Mouse (Mus musculus) embryonic facial prominence, embryonic 11.5 days (tissue): ENCODE results near the gene Immp2l. TPM values are rescaled to one million over a fixed set of nuclear protein-coding genes. Genes with fewer than 3 reads are reported as not detected.

ENCODE experiments used
- ATAC-seq: fragments of 200-750 bp; cut with Nextera tagmentation; replicated peaks from 2 replicates; pipeline ENCODE4 v1.8.0; 2017; ENCODE audit warnings: low read depth; ENCODE audit not compliant: insufficient number of reproducible peaks, low FRiP score, low TSS enrichment
- DNase-seq: peaks from one replicate; pipeline ENCODE4 v3.0.0-alpha.2; 2015; ENCODE audit warnings: low spot score
- H3K27ac ChIP-seq: fragments of 300-500 bp; sonication (generic); replicated peaks from 2 replicates; pipeline ENCODE4 v1.5.1; 2014; ENCODE audit warnings: mild to moderate bottlenecking, low read depth, low read length, control low read depth
- H3K27me3 ChIP-seq: fragments of 300-500 bp; sonication (generic); 2 replicates; pipeline ENCODE4 v1.6.1; 2014; ENCODE audit warnings: mild to moderate bottlenecking, low read length, moderate library complexity, mixed read lengths; ENCODE audit not compliant: control insufficient read depth, insufficient read depth
- H3K36me3 ChIP-seq: fragments of 300-500 bp; sonication (generic); replicated peaks from 2 replicates; pipeline ENCODE4 v1.6.1; 2014; ENCODE audit warnings: low read depth, mild to moderate bottlenecking, low read length, moderate library complexity, mixed read lengths; ENCODE audit not compliant: control insufficient read depth, insufficient read depth
- H3K4me1 ChIP-seq: fragments of 300-500 bp; sonication (generic); 2 replicates; pipeline ENCODE4 v1.6.1; 2014; ENCODE audit warnings: low read length, mixed read lengths; ENCODE audit not compliant: control insufficient read depth, insufficient read depth
- H3K4me2 ChIP-seq: fragments of 300-500 bp; sonication (generic); 2 replicates; pipeline ENCODE4 v1.6.1; 2014; ENCODE audit warnings: low read depth, mild to moderate bottlenecking, control low read depth, low read length, moderate library complexity
- H3K4me3 ChIP-seq: fragments of 300-500 bp; sonication (generic); 2 replicates; pipeline ENCODE4 v1.5.1; 2014; ENCODE audit warnings: low read depth, low read length, control low read depth
- H3K9ac ChIP-seq: fragments of 300-500 bp; sonication (generic); replicated peaks from 2 replicates; pipeline ENCODE4 v1.6.1; 2014; ENCODE audit warnings: mild to moderate bottlenecking, control low read depth, low read length
- H3K9me3 ChIP-seq: fragments of 300-500 bp; sonication (generic); replicated peaks from 2 replicates; pipeline ENCODE4 v1.6.1; 2016; ENCODE audit warnings: mild to moderate bottlenecking, low read length, inconsistent platforms, mixed read lengths; ENCODE audit not compliant: control insufficient read depth
- WGBS: fragments of 180-500 bp; shearing (Covaris S2); extraction: QIAGEN DNeasy Blood & Tissue Kit; methylation state at CpG from one replicate; pipeline ENCODE4 v1.1.7; 2014; 5-methylcytosine and 5-hydroxymethylcytosine counted together
- polyA plus RNA-seq: library from polyadenylated mRNA; unstranded; fragments of >200 nt; fragmentation: Nextera tagmentation; extraction: Ambion mirVana; gene quantifications from 2 replicates; pipeline ENCODE4 v1.2.1, GENCODE M21; 2014

Immp2l gene
- polyA plus RNA-seq, 1 experiment from 2014 or later = 10.4 TPM

DNA sequence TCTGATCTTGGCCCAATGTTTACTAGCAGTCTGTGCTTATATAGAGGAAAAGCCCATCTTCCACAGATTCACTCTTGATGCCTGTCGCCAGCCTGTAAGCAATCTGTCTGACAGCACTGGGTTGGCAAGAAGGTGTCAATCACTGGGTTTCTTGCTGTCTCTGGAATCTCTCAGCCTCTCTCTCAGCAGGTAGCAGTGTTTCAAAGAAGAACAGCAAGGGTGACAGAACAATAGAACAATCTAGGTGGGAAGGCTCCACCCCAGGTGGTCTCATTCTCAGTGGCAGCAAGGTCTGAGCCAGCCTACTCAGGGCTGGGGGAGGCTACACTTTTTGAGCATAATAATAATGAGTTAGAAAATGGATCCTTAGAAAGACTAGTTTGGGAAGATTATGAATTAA lies 693.1 kb downstream of the Immp2l start:
- Histone ChIP-seq H3K36me3 (no peaks in the 10 kb centered on the region), H3K4me2 (no peak overlapping the region), H3K9ac (no peak overlapping the region), H3K4me3 (no peak overlapping the region), H3K27ac (no peak overlapping the region), H3K4me1 (no peaks in the 10 kb centered on the region), H3K27me3 (no peaks in the 10 kb centered on the region), H3K9me3 (no peaks in the 10 kb centered on the region)
- 33% methylated on average over 1 of the region's 1 CpGs for WGBS
- ATAC-seq = no peak
- no peak for DNase-seq

DNA sequence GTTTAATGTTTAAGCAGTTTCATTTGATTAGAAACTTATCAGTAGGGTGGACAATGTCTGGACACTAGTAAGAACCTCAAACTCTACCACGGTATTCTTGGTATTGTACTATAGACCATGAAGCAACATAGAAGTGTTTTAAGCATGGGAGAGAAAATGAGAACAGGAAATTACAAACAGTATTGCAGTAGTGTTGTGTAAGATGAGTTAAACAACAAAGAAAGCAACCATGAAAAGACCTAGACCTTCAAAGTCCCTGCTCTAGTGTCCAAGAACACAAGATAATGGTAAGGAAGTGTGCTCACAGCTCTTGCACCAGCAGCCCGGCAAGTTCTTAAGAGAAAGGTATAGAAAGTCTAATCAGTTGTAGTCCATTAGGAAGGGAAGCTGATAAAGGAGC lies 700.7 kb downstream of the Immp2l start:
- no peaks in the 10 kb centered on the region for H3K9me3 ChIP-seq
- DNase-seq = no peak
- no peak overlapping the region for H3K4me2 ChIP-seq
- H3K27ac ChIP-seq = no peak overlapping the region
- H3K4me1 ChIP-seq = no peaks in the 10 kb centered on the region
- H3K36me3 ChIP-seq = no peaks in the 10 kb centered on the region
- WGBS = 90% methylated on average over 2 of the region's 2 CpGs
- ATAC-seq = no peak
- H3K27me3 ChIP-seq = no peaks in the 10 kb centered on the region
- H3K9ac ChIP-seq = no peak overlapping the region
- no peak overlapping the region for H3K4me3 ChIP-seq

DNA sequence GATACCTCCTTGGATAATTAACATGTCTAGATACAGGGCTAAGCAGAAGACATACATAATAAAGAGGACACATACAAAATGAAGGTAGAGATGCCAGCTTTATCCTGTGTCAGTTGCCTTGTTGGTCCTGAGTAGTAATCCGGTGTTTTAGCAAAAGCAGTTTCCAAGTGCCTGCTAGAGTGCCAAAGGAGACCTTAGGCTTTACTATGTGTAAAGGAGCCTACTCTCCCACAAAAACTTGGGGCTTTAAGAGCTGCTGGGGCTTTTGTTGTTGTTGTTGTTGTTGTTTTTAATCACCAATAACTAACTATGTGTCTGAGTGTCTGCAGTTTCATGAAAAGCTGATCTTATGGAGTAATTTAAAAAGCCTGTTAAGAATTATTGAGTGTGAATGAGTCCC lies 702.8 kb downstream of the Immp2l start:
- Histone ChIP-seq H3K27me3 (no peaks in the 10 kb centered on the region), H3K27ac (no peak overlapping the region), H3K4me3 (no peak overlapping the region), H3K36me3 (no peaks in the 10 kb centered on the region), H3K9ac (no peak overlapping the region), H3K4me1 (no peaks in the 10 kb centered on the region), H3K9me3 (no peaks in the 10 kb centered on the region), H3K4me2 (no peak overlapping the region)
- ATAC-seq (no peak), DNase-seq (no peak)
- 80% methylated on average over 1 of the region's 1 CpGs for WGBS

DNA sequence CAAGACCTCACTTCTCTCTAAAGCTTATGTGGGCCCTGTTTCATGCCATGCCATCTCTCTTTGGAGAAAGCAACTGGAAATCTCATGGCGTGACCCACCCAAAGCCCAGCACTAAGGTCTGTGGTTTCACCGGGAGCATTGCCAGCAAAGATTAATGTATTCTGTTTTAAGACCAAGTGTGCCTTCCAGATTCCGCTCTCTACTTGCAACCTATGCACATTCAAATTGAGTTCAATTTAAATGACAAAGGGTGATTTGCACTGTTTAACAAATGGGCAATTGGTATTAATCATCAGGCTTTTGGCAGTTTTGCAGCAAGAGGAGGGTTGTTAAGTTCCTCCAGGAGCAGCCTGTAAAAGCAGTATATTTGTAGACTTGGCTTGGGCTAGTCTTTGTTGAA lies 703.3 kb downstream of the Immp2l start:
- Histone ChIP-seq H3K9ac (no peak overlapping the region), H3K4me1 (no peaks in the 10 kb centered on the region), H3K27me3 (no peaks in the 10 kb centered on the region), H3K36me3 (no peaks in the 10 kb centered on the region), H3K9me3 (no peaks in the 10 kb centered on the region), H3K27ac (no peak overlapping the region), H3K4me3 (no peak overlapping the region), H3K4me2 (no peak overlapping the region)
- WGBS = 64% methylated on average over 3 of the region's 3 CpGs
- ATAC-seq (no peak), DNase-seq (no peak)

DNA sequence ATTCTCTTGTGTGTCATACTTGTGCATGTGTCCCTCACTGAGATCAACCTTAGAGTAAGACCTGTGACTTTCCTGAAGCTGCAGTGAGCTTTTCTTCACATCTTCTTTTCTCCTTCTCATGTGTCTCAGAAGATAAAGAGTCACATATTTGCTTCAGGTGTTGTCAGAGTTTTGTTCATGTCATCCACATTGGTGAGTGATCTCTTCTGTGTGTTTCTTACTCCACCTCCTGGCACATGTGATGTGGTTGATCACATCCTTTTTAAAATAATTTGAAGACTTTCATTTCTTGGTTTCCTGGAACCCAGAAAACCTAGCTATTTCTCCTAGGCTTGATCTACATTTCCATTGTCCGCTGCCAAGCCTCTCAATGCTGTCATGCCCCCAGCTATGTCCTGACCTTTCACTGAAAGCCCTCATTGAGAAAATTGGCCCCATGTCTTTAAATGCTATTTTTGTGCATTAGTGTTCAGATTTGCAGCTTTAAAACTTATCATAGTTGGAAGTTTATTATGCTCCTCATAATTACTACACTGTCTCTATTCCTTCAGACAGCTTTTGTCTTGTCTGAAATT lies 704.0 kb downstream of the Immp2l start:
- H3K27ac ChIP-seq = no peak overlapping the region
- H3K9me3 ChIP-seq = no peaks in the 10 kb centered on the region
- 59% methylated on average over 1 of the region's 1 CpGs for WGBS
- no peak overlapping the region for H3K4me3 ChIP-seq
- ATAC-seq (no peak), DNase-seq (no peak)
- H3K27me3 ChIP-seq = no peaks in the 10 kb centered on the region
- no peak overlapping the region for H3K9ac ChIP-seq
- no peaks in the 10 kb centered on the region for H3K36me3 ChIP-seq
- H3K4me1 ChIP-seq = no peaks in the 10 kb centered on the region
- no peak overlapping the region for H3K4me2 ChIP-seq

DNA sequence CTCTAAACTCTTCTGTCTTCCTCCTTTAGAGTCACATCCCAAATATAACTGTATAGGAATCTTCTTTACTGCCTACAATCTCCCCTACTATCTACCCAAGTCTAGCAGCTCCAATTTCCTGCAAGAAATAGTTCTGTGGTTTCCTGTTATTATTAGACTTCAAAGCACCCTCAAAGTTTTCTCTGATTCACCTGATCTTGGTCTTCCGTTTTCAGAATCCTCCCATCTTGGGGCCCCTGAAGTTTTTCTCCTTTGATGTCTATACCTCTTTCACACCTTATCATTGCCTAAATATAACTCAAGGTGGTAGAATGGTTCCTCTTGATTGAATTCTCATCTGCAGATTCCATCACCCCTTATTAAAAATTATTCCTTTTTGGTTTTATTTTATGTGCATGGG lies 704.6 kb downstream of the Immp2l start:
- Histone ChIP-seq H3K9ac (no peak overlapping the region), H3K36me3 (no peaks in the 10 kb centered on the region), H3K27me3 (no peaks in the 10 kb centered on the region), H3K4me3 (no peak overlapping the region), H3K9me3 (no peaks in the 10 kb centered on the region), H3K4me1 (no peaks in the 10 kb centered on the region), H3K27ac (no peak overlapping the region), H3K4me2 (no peak overlapping the region)
- ATAC-seq (no peak), DNase-seq (no peak)
- 65% methylated on average over 1 of the region's 1 CpGs for WGBS

DNA sequence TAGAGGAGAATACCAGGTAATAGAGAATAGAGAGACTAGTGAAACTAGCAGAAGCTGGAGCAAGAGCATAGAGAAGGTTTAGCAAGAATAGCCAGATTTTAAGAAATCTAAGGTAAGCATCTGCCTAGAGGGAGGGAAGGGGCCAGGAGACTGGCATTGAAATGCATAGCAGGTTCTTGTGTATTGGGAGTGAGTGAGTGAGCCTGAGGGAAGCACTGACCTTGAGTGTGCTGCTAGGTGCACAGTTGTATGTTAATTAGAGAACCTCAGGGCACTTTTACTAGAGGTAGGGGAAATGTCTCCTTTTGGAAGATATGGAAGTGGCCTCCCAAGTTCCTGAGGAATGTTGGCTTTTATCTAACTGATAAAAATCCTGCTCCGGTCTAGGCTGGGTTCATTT lies 705.9 kb downstream of the Immp2l start:
- Histone ChIP-seq H3K4me3 (no peak overlapping the region), H3K27me3 (no peaks in the 10 kb centered on the region), H3K27ac (no peak overlapping the region), H3K9me3 (no peaks in the 10 kb centered on the region), H3K9ac (no peak overlapping the region), H3K4me2 (no peak overlapping the region), H3K36me3 (no peaks in the 10 kb centered on the region), H3K4me1 (no peaks in the 10 kb centered on the region)
- 100% methylated on average over 1 of the region's 1 CpGs for WGBS
- ATAC-seq (no peak), DNase-seq (no peak)

DNA sequence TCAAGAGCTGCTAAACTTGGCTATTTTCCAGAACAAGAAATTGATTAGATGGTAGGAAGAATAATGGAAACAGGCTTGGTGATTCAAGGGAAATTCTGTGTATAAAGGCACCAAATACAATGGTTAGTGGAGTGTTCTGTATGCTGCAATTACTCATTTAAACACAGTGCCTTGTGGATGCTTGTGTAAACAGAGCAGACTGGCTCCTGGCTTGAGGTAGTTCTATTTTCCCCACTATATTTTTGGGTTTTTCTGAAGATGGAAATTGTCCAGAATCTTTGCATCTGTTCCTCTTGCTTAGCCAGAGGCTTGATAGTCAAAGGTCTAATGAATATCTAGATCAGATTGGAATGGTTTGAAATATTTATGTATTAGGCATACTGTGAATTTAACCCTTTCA lies 709.3 kb downstream of the Immp2l start:
- Histone ChIP-seq H3K4me1 (no peaks in the 10 kb centered on the region), H3K27ac (no peak overlapping the region), H3K4me2 (no peak overlapping the region), H3K4me3 (no peak overlapping the region), H3K36me3 (no peaks in the 10 kb centered on the region), H3K27me3 (no peaks in the 10 kb centered on the region), H3K9ac (no peak overlapping the region), H3K9me3 (no peaks in the 10 kb centered on the region)
- no peak for DNase-seq
- no peak for ATAC-seq
